Mouse (Mus musculus) thymus, adult 2 months (tissue): ENCODE results near the gene Ctxn1. TPM values are rescaled to one million over a fixed set of nuclear protein-coding genes. Genes with fewer than 3 reads are reported as not detected.
A peak's percentile ranks its signal among the peaks of the same experiment; 100 is the strongest.

ENCODE experiments used
- DNase-seq: peaks from one replicate; pipeline ENCODE4 v3.0.0; 2021
- H3K27ac ChIP-seq: fragments of 200-500 bp; 2 replicates; pipeline ENCODE4 v1.5.1; 2012; ENCODE audit warnings: low read length, control low read depth; ENCODE audit not compliant: control insufficient read depth, insufficient read depth
- H3K27me3 ChIP-seq: fragments of 200-500 bp; 2 replicates; pipeline ENCODE4 v1.6.1; 2012; ENCODE audit warnings: mild to moderate bottlenecking, low read length, moderate library complexity, mixed read lengths; ENCODE audit not compliant: control insufficient read depth, insufficient read depth
- H3K36me3 ChIP-seq: fragments of 200-500 bp; 2 replicates; pipeline ENCODE4 v1.6.1; 2012; ENCODE audit warnings: mild to moderate bottlenecking, low read length, moderate library complexity; ENCODE audit not compliant: control insufficient read depth, insufficient read depth
- H3K4me1 ChIP-seq: fragments of 200-500 bp; replicated peaks from 2 replicates; pipeline ENCODE4 v1.6.1; 2012; ENCODE audit warnings: low read length; ENCODE audit not compliant: control insufficient read depth, insufficient read depth
- H3K4me3 ChIP-seq: fragments of 200-500 bp; 2 replicates; pipeline ENCODE4 v1.5.1; 2012; ENCODE audit warnings: mild to moderate bottlenecking, low read length, control low read depth, moderate library complexity; ENCODE audit not compliant: control insufficient read depth, insufficient read depth
- CTCF ChIP-seq: fragments of 200-500 bp; IDR thresholded peaks from 2 replicates; pipeline ENCODE4 v1.5.1; 2012; ENCODE audit warnings: mild to moderate bottlenecking, control low read depth, low read length, moderate library complexity, borderline replicate concordance; ENCODE audit not compliant: control insufficient read depth, poor library complexity, insufficient read depth; ENCODE audit errors: extremely low read depth
- POLR2A ChIP-seq: fragments of 200-500 bp; IDR thresholded peaks from 2 replicates; pipeline ENCODE4 v1.6.1; 2012; ENCODE audit warnings: mild to moderate bottlenecking, low read length, control low read depth, moderate library complexity; ENCODE audit not compliant: control insufficient read depth, poor library complexity, insufficient read depth; ENCODE audit errors: extremely low read depth
- WGBS: fragments of 180-500 bp; shearing (Covaris S2); methylation state at CpG from one replicate; pipeline ENCODE4 v1.1.7; 2018; 5-methylcytosine and 5-hydroxymethylcytosine counted together
- polyA plus RNA-seq: library from polyadenylated mRNA; depleted of rRNA; stranded (reverse); fragments of >200 nt; gene quantifications from 2 replicates; pipeline ENCODE4 v1.2.3, GENCODE M21; 2012

Gene Ctxn1
- polyA plus RNA-seq, 1 experiment: 27.0 TPM

GRCm38 (mm10) chr8:4252116-4252760, 6.8 kb downstream of the Ctxn1 start:
- TF ChIP-seq CTCF (no peak), POLR2A (no peak)
- Histone ChIP-seq H3K27ac (no peak overlapping the region), H3K4me3 (no peak overlapping the region), H3K27me3 (no peaks in the 10 kb centered on the region), H3K4me1 (peaks cover 8% of the 10 kb centered on the region), H3K36me3 (0 out of 2 replicates have a peak, but pooled peaks cover 1% of the 10 kb centered on the region)
- DNase-seq: no peak
- 47% methylated on average over 8 of the region's 8 CpGs for WGBS

DNA sequence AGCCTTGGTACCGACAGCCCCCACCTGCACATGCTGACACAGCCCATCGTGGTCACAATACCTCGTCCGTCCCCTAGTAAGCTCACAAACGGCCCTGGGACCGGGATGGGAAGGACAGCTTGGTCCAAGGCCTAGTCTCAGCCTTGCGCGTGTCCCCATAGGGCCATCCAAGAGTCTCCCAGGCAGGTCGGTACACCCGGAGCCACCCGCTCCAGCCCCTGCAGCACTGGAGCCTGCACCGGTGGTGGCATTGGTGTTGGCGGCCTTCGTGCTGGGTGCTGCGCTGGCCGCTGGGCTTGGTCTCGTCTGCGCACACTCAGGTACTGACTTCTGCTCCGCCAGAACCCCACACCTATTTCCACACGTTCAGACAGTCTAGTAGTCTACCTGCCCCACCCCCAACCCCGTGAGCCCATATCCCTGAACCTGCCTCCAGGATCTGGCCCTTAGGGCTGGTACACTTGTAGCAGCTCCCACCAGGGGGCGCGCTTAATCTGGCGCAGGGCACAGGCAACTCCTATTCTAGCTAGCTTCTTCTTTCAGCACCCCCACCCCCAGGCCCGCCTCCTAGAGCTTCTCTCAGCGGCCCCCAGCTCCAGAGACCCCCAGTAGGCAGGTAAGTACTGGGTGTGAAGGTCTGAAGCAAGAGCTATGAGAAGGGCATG, 8.6 kb downstream of the Ctxn1 start:
- DNase-seq: peak; percentile 82
- H3K4me1 ChIP-seq: peaks cover 8% of the 10 kb centered on the region
- no peak overlapping the region for H3K4me3 ChIP-seq
- WGBS: 60% methylated on average over 26 of the region's 26 CpGs
- H3K36me3 ChIP-seq: peaks cover 11% of the 10 kb centered on the region
- H3K27me3 ChIP-seq: no peaks in the 10 kb centered on the region
- H3K27ac ChIP-seq: no peak overlapping the region
- TF ChIP-seq CTCF: peak; percentile 92
- TF ChIP-seq POLR2A: no peak

GRCm38 (mm10) chr8:4249213-4249612, 9.9 kb downstream of the Ctxn1 start:
- H3K27ac ChIP-seq: no peak overlapping the region
- WGBS: 94% methylated on average over 29 of the region's 29 CpGs
- peaks cover 23% of the 10 kb centered on the region for H3K36me3 ChIP-seq
- H3K4me3 ChIP-seq: no peak overlapping the region
- H3K27me3 ChIP-seq: no peaks in the 10 kb centered on the region
- no peak for DNase-seq
- TF ChIP-seq POLR2A: no peak
- no peak for TF ChIP-seq CTCF
- peaks cover 8% of the 10 kb centered on the region for H3K4me1 ChIP-seq

DNA sequence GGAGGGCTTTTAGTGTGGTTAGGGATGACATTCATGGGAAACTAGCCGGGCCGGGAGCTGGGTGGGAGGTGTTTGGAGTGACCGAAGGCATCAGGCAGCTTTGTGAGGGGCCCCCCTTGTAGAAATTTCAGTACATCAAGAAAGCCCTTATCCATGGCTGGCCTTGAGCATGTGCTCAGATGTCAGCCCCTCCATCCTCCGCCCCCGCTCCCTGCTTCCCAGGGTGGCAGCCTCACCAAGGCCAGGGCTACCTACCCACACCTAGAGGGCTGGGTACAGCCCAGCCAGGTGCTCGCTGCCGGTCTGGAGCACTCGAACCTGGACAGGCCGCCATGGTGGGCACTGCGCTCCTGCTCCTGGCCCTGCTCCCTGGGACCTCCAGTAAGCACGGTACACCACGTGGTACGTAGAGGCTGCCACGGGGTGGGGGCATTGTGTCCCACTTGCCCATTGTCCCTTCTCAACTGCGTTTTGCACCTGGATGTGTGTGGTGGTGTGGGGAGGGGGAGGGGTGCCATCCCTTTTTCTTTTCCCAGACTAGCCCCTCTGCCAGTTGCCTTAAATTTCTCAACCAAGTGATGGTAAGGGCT, 11.0 kb downstream of the Ctxn1 start, which contains the start of gene Tgfbr3l:
Gene Tgfbr3l, plus strand, starts transcription at position 264 of the 590 bp plus-strand sequence.
- Histone ChIP-seq H3K36me3 (peaks cover 30% of the 10 kb centered on the region), H3K27me3 (no peaks in the 10 kb centered on the region), H3K4me3 (no peak within 1 kb of the TSS), H3K27ac (no peak within 1 kb of the TSS), H3K4me1 (peaks cover 5% of the 10 kb centered on the region)
- no peak for DNase-seq
- WGBS: 93% methylated on average over 15 of the region's 15 CpGs
- TF ChIP-seq POLR2A (no peak), CTCF (no peak)

GRCm38 (mm10) chr8:4247241-4247640, 11.8 kb downstream of the Ctxn1 start:
- Histone ChIP-seq H3K27ac (no peak overlapping the region), H3K4me3 (no peak overlapping the region), H3K27me3 (no peaks in the 10 kb centered on the region), H3K36me3 (peaks cover 30% of the 10 kb centered on the region), H3K4me1 (0 out of 2 replicates have a peak, but pooled peaks cover under 1% of the 10 kb centered on the region)
- TF ChIP-seq CTCF (no peak), POLR2A (no peak)
- 92% methylated on average over 8 of the region's 8 CpGs for WGBS
- DNase-seq: no peak

DNA sequence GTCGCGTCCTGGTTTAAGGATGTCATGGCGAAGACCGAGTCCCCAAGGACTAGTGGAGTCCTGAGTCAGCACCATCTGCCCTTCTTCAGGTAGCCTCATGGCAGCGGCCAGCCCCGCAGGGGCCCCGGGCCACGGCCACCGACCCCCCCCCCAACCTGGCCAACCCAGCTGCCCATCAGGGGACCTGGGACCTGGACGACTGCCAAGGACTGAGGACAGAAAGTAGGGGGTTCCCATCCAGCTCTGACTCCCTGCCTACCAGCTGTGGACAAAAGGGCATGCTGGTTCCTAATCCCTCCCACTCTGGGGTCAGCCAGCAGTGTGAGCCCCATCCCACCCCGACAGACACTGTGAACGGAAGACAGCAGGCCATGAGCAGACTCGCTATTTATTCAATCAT, 13.3 kb downstream of the Ctxn1 start:
- no peak for DNase-seq
- Histone ChIP-seq H3K4me3 (no peak overlapping the region), H3K27ac (no peak overlapping the region), H3K36me3 (peaks cover 30% of the 10 kb centered on the region), H3K4me1 (no peaks in the 10 kb centered on the region), H3K27me3 (no peaks in the 10 kb centered on the region)
- TF ChIP-seq CTCF (no peak), POLR2A (no peak)
- 98% methylated on average over 13 of the region's 13 CpGs for WGBS
